Mouse (Mus musculus): ENCODE data around the gene Gabarapl1. TPM values are rescaled to one million over a fixed set of nuclear protein-coding genes. Genes with fewer than 3 reads are reported as not detected.
A peak's percentile ranks its signal among the peaks of the same experiment; 100 is the strongest.

Gene Gabarapl1
- polyA plus RNA-seq, 1 experiment from 2014 or later: 34.2 TPM

GRCm38 (mm10) chr6:129543709-129544606 is 11.0 kb downstream of the Gabarapl1 start:
- 73% methylated on average over 6 of the region's 6 CpGs for WGBS
- Histone ChIP-seq H3K4me1 (no peaks in the 10 kb centered on the region), H3K9me3 (replicated peaks) (no peaks in the 10 kb centered on the region), H3K4me3 (no peak overlapping the region), H3K27ac (no peak overlapping the region), H3K36me3 (peaks cover 31% of the 10 kb centered on the region), H3K27me3 (ENCODE audit: low read depth, poor library complexity, severe bottlenecking) (no peaks in the 10 kb centered on the region)
- DNase-seq (ENCODE audit: low spot score): peak; percentile 53

- no peaks in the 10 kb centered on the region for H3K36me3 ChIP-seq
- no peak overlapping the region for H3K27ac ChIP-seq
- H3K4me3 ChIP-seq: no peak overlapping the region
- WGBS: 90% methylated on average over 2 of the region's 2 CpGs
- no peaks in the 10 kb centered on the region for H3K27me3 ChIP-seq (ENCODE audit: low read depth, poor library complexity, severe bottlenecking)
- no peak for DNase-seq (ENCODE audit: low spot score)
- no peaks in the 10 kb centered on the region for H3K9me3 ChIP-seq (replicated peaks)
- no peaks in the 10 kb centered on the region for H3K4me1 ChIP-seq
Observed at GRCm38 (mm10) chr6:129547277-129547676, 14.3 kb downstream of the Gabarapl1 start.

- H3K4me1 ChIP-seq: no peaks in the 10 kb centered on the region
- no peaks in the 10 kb centered on the region for H3K36me3 ChIP-seq
- no peak overlapping the region for H3K4me3 ChIP-seq
- no peak overlapping the region for H3K27ac ChIP-seq
- DNase-seq (ENCODE audit: low spot score): no peak
- H3K9me3 ChIP-seq (replicated peaks): no peaks in the 10 kb centered on the region
- WGBS: 81% methylated on average over 3 of the region's 3 CpGs
- no peaks in the 10 kb centered on the region for H3K27me3 ChIP-seq (ENCODE audit: low read depth, poor library complexity, severe bottlenecking)
Observed at GRCm38 (mm10) chr6:129548009-129548408, 15.0 kb downstream of the Gabarapl1 start.

DNA sequence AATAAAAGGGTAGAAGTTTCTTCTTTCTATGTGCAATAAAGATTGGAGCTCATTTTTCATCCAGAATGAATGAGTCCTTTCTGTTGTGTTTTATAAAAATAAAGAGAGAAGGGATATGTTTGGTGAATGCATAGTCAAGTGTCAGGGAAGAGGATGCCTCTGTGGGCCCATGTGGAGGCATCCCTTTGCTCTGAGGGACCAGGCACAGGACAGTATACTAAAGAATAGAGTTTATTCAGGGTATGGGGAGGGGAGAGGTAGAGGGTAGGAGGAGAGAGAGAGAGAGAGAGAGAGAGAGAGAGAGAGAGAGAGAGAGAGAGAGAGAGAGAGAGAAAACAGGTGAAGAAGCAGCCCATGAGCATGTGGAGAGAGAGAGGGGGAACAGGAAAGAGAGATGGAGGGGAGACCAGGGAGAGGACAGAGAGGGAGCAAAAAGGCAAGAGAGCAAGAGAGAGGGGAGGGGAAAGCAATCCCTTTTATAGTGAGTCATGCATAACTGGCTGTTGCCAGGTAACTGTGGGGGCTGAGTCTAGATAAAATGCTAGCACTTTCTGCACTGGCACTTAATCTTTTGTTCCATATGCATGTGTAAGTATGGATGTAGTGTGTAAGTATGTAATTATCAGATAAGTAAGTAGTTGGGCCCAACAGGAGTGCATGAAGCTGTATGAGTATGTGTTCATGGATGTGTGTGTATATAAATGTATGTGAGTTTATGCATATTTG is 24.5 kb downstream of the Gabarapl1 start:
- Histone ChIP-seq H3K27me3 (ENCODE audit: low read depth, poor library complexity, severe bottlenecking) (no peaks in the 10 kb centered on the region), H3K9me3 (replicated peaks) (no peaks in the 10 kb centered on the region), H3K4me1 (no peaks in the 10 kb centered on the region), H3K4me3 (no peak overlapping the region), H3K27ac (no peak overlapping the region), H3K36me3 (no peaks in the 10 kb centered on the region)
- no peak for DNase-seq (ENCODE audit: low spot score)

GRCm38 (mm10) chr6:129558946-129559640 is 26.1 kb downstream of the Gabarapl1 start:
- Histone ChIP-seq H3K36me3 (no peaks in the 10 kb centered on the region), H3K9me3 (replicated peaks) (no peaks in the 10 kb centered on the region), H3K4me1 (no peaks in the 10 kb centered on the region), H3K27ac (no peak overlapping the region), H3K27me3 (ENCODE audit: low read depth, poor library complexity, severe bottlenecking) (no peaks in the 10 kb centered on the region), H3K4me3 (no peak overlapping the region)
- peak; percentile 79 for DNase-seq (ENCODE audit: low spot score)
- whole genome bisulfite sequencing: 27% methylated on average over 12 of the region's 12 CpGs

GRCm38 (mm10) chr6:129559641-129560027 is 26.7 kb downstream of the Gabarapl1 start:
- WGBS: 51% methylated on average over 4 of the region's 4 CpGs
- no peak for DNase-seq (ENCODE audit: low spot score)
- Histone ChIP-seq H3K4me1 (no peaks in the 10 kb centered on the region), H3K27ac (no peak overlapping the region), H3K4me3 (no peak overlapping the region), H3K27me3 (ENCODE audit: low read depth, poor library complexity, severe bottlenecking) (no peaks in the 10 kb centered on the region), H3K9me3 (replicated peaks) (no peaks in the 10 kb centered on the region), H3K36me3 (no peaks in the 10 kb centered on the region)

GRCm38 (mm10) chr6:129565257-129565656 is 32.3 kb downstream of the Gabarapl1 start:
- 82% methylated on average over 2 of the region's 2 CpGs for WGBS
- H3K4me3 ChIP-seq: no peak overlapping the region

GRCm38 (mm10) chr6:129575315-129575714 is 42.4 kb downstream of the Gabarapl1 start:
- H3K9me3 ChIP-seq (replicated peaks): no peaks in the 10 kb centered on the region
- no peaks in the 10 kb centered on the region for H3K4me1 ChIP-seq
- H3K27ac ChIP-seq: no peak overlapping the region
- H3K36me3 ChIP-seq: no peaks in the 10 kb centered on the region
- WGBS: 32% methylated on average over 2 of the region's 2 CpGs
- no peak overlapping the region for H3K4me3 ChIP-seq
- H3K27me3 ChIP-seq (ENCODE audit: low read depth, poor library complexity, severe bottlenecking): no peaks in the 10 kb centered on the region
- no peak for DNase-seq (ENCODE audit: low spot score)

More at GRCm38 (mm10) chr6:129565257-129565656, 32.3 kb downstream of the Gabarapl1 start:
- H3K27me3 ChIP-seq (ENCODE audit: low read depth, poor library complexity, severe bottlenecking): no peaks in the 10 kb centered on the region
- no peak overlapping the region for H3K27ac ChIP-seq
- H3K36me3 ChIP-seq: no peaks in the 10 kb centered on the region
- no peaks in the 10 kb centered on the region for H3K9me3 ChIP-seq (replicated peaks)
- DNase-seq (ENCODE audit: low spot score): no peak
- H3K4me1 ChIP-seq: no peaks in the 10 kb centered on the region

DNA sequence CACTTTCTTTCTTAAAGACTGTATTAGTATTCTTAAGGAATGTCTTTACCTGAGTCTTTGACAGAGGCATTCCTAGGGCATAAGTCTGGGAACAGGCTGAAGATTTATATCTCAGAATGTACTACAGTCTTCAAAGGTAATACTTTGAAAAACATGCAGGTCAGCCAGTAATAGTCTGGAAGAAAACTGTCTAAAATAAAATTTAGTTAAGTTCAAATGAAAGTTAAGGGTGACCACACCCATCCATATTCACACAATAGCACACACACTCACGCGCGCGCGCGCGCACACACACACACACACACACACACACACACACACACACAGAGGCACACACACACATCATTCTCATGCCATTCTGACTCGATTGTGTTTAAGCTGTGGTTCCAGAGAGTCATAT is 44.6 kb downstream of the Gabarapl1 start, which contains the start of gene Klre1:
TSS of gene Klre1 (plus strand) at position 301 of the 400 bp plus-strand sequence.
- Histone ChIP-seq H3K36me3 (no peaks in the 10 kb centered on the region), H3K27me3 (ENCODE audit: low read depth, poor library complexity, severe bottlenecking) (no peaks in the 10 kb centered on the region), H3K9me3 (replicated peaks) (no peaks in the 10 kb centered on the region), H3K4me1 (no peaks in the 10 kb centered on the region), H3K27ac (no peak within 1 kb of the TSS), H3K4me3 (no peak within 1 kb of the TSS)
- WGBS: 95% methylated on average over 8 of the region's 8 CpGs
- DNase-seq (ENCODE audit: low spot score): no peak

- Histone ChIP-seq H3K36me3 (no peaks in the 10 kb centered on the region), H3K27ac (no peak overlapping the region), H3K9me3 (replicated peaks) (no peaks in the 10 kb centered on the region), H3K4me1 (no peaks in the 10 kb centered on the region), H3K27me3 (ENCODE audit: low read depth, poor library complexity, severe bottlenecking) (no peaks in the 10 kb centered on the region), H3K4me3 (no peak overlapping the region)
- DNase-seq (ENCODE audit: low spot score): no peak
- WGBS: 64% methylated on average over 4 of the region's 4 CpGs
Observed at GRCm38 (mm10) chr6:129581274-129581673, 48.3 kb downstream of the Gabarapl1 start.

- no peak for DNase-seq (ENCODE audit: low spot score)
- H3K27me3 ChIP-seq (ENCODE audit: low read depth, poor library complexity, severe bottlenecking): no peaks in the 10 kb centered on the region
- 85% methylated on average over 4 of the region's 4 CpGs for WGBS
- H3K9me3 ChIP-seq (replicated peaks): no peaks in the 10 kb centered on the region
- H3K27ac ChIP-seq: no peak overlapping the region
- H3K4me3 ChIP-seq: no peak overlapping the region
- H3K36me3 ChIP-seq: no peaks in the 10 kb centered on the region
- no peaks in the 10 kb centered on the region for H3K4me1 ChIP-seq
Observed at GRCm38 (mm10) chr6:129581896-129582295, 48.9 kb downstream of the Gabarapl1 start.

DNA sequence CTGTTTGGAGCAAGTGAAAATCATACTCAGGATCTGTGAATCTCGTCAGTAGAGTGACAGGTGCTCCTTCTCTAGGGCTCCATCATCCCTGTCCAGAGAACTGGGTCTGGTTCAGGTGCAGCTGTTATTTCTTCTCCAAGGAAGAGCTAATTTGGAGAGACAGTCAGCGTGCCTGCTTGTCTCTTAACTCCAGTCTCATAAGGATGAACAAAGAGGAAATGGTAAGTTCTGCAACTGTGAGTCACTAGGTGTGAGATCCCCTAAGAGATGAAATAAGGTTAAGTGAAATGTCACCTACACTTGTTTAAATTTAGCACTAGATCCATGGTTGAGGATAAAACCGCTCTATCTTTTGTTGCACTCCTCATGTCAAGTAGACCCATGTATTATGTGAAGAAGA is 50.1 kb downstream of the Gabarapl1 start:
- Histone ChIP-seq H3K27ac (no peak overlapping the region), H3K4me1 (no peaks in the 10 kb centered on the region), H3K27me3 (ENCODE audit: low read depth, poor library complexity, severe bottlenecking) (no peaks in the 10 kb centered on the region), H3K4me3 (no peak overlapping the region), H3K36me3 (no peaks in the 10 kb centered on the region), H3K9me3 (replicated peaks) (no peaks in the 10 kb centered on the region)
- no peak for DNase-seq (ENCODE audit: low spot score)
- WGBS: 84% methylated on average over 3 of the region's 3 CpGs

GRCm38 (mm10) chr6:129591508-129591907 is 58.5 kb downstream of the Gabarapl1 start, which contains the start of gene Klrd1:
Klrd1 (plus strand) TSS chr6:129591782.
- Histone ChIP-seq H3K9me3 (replicated peaks) (no peaks in the 10 kb centered on the region), H3K27me3 (ENCODE audit: low read depth, poor library complexity, severe bottlenecking) (no peaks in the 10 kb centered on the region), H3K27ac (no peak within 1 kb of the TSS), H3K4me1 (no peaks in the 10 kb centered on the region), H3K36me3 (no peaks in the 10 kb centered on the region), H3K4me3 (no peak within 1 kb of the TSS)
- no peak for DNase-seq (ENCODE audit: low spot score)
- WGBS: 88% methylated on average over 3 of the region's 3 CpGs
